Mouse (Mus musculus): Measurements from ENCODE around the gene Sirpa.

Sirpa gene

DNA sequence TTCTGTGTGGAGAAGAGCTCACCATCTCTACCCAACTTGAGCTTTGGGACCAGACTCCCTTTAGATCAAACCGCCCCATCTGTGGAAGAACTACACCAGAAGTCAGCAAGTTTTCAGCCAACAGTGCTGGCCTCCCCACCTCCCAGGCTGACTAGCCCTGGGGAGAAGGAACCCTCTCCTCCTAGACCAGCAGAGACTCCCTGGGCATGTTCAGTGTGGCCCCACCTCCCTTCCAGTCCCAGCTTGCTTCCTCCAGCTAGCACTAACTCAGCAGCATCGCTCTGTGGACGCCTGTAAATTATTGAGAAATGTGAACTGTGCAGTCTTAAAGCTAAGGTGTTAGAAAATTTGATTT, 37.9 kb downstream of the Sirpa start:
- intact Hi-C loops (cut with DNase I): no loop called here

DNA sequence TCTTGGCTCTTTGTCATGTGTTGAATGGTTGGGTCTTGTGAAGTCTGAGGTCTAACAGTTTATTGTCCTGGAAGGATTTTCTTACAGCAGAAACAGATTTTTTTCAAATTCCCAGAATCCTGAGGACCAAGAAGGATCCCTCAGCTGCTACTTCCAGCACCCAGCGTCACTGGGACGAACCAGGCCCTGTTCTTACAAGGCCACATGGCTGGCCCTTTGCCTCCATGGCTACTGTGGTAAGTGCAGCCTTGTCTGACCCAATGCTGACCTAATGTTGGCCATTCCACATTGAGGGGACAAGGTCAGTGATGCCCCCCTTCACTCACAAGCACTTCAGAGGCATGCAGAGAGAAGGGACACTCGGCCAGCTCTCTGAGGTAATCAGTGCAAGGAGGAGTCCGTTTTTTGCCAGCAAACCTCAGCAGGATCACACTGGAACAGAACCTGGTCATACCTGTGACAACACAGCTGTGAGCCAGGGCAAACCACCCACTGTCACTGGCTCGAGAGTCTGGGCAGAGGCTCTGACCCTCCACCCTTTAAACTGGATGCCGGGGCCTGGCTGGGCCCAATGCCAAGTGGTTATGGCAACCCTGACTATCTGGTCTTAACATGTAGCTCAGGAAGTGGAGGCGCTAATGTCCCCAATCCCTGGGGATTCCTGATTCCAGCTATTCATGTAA, 38.5 kb downstream of the Sirpa start:
- intact Hi-C loops (cut with DNase I): no loop called here

DNA sequence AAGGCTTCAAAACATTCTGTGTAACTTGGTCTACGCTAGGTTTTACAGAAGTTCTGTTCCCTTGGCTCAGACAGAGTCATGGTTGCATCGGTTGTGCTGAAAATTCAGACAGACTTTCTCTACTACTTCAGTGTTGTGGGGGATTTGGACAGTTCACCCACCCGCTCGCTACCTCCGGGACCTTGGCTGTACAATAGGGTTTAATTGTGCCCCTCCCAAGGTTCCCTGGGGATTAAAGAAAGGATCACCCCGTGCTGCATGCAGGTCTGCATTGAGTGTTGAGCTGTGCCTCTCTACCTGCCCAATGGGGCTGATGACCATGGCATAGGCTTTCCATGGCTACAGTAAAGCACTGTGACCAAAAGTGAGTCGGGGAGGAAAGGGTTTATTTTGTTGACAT, 39.7 kb downstream of the Sirpa start:
- intact Hi-C loops (cut with DNase I): no loop called here

DNA sequence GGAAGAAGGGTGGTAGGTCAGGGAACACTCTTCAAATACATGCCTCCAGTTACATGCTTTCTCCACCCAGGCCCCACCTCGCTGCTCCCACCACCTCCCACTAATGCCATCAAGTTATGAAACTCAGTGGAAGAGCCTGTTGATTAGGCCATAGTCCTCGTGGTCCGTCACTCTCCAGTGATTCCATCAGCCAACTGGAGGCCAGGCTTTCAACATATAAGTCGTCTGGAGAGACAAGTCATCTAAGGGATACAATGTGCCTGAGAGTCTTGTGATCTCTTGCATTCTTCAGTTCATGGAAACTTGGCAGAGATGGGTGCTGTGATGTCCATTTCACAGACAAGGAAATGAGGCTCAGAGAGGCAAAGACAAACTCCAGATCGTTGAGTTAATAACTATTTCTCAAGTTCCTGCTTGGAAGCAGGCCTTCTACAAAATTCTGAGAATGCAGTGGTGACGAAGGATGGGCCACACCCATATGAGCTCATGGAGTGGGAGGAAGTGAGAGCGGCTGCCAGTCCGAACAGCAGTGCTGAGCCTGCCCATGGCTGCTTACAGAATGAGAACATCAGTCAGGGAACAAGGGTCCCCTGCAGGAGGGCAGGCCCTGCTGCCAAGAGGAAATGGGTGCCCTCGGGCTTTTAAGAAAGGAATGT, 40.6 kb downstream of the Sirpa start:
- intact Hi-C loops (cut with DNase I): no loop called here

DNA sequence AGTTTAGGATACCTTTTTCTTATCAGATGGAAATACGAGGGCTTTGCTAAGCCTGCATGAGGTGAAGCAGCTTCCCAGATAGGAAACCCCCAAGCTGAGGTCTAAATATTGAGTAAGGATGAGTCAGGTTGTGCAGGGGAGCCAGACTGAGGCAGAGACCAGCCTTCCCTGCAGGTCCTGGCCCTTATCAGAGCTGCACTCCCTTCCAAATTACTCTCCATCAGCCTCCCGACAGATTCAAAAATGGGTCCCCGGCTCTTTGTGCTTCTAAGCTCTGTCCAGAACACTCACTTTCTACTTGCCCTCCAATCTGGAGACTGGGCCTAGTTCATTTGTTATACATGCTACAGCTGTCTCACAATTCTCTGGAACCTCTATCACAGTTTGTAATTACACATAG, 41.3 kb downstream of the Sirpa start:
- intact Hi-C loops (cut with DNase I): no loop called here

DNA sequence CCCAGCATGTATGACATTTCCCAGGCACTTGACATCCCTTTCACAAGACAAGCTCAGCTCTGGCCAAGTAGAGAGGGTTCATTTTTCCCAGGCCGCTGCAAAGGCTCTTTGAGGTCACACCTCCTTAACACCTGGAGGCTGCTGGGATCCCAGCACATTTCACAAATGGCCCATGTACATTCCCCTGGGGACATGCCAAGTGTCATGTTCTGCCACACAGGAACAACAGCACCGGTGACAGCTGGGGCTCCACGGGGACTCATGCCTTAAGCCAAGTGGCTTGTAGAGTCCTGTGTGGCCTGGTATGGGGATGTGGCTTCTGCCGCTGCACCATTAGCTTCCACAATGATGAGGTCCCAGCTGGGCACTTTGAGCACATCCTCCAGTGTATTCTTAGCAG, 60.0 kb downstream of the Sirpa start:
- intact Hi-C loops (cut with DNase I): no loop called here

DNA sequence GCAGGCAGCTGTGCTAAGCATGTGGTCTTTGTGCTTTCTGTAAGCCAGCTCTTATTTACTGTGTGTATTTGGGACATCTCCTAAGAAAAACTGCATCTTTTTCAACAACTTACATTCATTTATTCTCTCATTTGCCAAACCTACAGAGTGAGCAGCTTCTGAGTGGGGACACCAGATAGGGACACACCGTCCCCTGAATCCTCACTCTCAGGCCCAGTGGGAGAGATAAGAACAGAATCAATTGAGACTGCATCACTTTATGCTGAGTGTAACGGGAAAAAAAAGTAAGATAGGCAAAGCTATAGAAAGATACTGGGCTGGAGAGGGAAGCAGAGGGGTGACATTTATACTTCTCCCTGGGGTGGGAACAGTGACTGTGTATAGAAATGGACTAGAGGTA, 61.0 kb downstream of the Sirpa start:
- intact Hi-C loops (cut with DNase I): no loop called here

DNA sequence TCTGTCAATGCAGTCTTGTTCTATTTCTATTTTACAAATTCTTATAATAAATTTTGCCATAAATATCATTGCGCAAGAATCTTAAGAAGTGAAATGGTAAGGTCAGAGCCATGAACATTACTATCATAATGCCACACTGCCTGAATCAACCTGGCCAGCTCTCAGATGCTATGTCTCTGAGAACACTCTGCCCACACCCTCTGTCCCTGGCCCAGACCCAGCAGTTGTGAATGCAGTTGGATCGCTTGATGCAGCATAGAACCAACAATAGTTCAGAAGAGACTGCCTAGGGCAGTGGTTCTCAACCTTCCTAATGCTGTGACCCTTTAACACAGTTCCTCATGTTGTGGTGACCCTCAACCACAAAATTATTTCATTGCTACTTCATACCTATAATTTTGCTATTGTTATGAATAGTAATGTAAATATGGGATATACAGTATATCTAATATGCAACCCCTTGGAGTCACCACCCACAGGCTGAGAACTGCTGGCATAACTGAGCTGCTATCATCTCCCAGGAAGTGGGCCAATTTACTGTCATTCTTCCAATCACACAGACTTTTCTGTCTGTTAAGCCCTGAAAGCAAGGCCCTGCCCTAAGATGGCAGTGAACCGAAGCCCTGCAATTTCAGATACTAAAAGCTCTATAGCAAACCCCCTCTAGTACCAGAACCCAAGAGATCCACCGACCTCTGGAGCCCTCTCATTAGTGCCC, 61.8 kb downstream of the Sirpa start:
- intact Hi-C loops (cut with DNase I): no loop called here

DNA sequence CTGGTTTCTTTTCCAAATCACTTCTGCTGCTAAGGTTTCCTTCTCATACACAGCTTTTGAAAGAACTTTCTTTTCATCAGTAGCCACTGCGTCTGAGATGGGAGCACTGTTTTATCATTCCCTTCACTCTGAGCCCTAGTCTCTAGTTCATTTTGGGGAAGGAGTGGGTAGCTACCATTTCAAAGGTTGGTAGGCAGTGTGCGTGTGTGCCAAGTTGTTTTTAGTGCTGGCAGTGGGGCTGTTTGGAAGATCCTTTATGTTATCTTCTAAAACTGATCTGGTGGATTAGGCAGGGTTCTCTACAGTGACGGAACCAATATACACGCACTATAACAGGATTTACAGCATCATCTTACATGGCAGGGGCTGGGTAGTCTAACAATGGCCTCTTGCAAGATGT, 62.4 kb downstream of the Sirpa start:
- intact Hi-C loops (cut with DNase I): loop anchor here (5.0 kb wide), 1 partner anchor 153 kb away; no protein-coding TSS in a partner anchor

DNA sequence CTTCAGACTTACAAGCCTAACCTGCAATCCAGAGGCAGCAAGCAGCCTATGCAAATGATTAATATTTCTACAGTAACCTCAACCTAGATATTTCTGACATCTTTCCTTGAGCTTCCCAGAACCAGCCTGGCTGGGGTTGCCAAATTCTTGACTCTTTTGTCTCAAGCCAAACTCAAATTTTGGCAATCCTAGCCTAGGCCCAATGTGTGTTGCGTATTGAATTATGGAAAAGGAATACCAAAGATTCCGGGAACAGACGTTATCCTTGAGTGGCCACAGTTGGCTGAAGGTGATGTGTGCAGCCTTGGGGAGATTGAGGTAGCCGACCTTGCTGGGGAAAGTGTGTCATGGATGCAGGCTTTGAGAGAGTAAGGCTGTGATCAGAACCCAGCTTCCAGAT, 66.2 kb downstream of the Sirpa start:
- intact Hi-C loops (cut with DNase I): loop anchor here (5.0 kb wide), 1 partner anchor 156 kb away; no protein-coding TSS in a partner anchor

DNA sequence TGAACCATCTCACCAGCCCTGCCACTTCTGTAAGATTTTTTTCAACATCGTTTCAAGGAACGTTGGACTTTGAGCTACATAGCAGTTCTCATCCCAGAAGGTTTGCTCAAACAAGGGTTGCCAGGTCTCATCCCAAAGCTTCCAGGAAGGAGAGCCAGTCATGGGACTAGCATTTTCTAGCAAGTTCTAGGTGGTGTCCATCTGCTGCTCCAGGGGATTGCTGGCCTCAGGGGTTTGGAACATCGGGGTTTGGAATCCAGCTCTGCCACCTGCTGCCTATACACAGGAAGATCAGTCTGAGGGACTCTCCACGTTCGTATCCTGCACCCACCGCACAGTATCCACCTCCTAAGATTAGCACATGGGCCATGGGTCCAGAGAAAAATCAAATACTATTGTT, 67.4 kb downstream of the Sirpa start:
- intact Hi-C loops (cut with DNase I): no loop called here

DNA sequence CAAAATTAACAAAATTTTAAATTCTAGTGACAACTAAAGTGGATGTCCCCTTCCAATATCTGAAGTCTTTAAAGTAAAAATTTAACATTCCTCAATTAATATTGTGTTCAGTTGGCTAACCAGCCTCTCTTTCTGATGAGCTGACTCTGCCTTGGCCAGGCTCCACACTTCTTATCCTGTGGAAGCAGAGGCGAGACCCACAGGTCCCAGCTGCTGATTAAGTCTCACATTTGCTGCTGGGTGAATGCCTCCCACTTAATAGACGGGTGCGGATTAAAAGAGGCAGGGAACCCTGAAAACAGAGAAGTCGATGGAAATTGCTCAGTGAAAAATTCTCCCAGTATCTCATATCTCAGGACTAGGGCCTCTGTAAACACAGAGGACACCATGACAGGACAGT, 69.8 kb downstream of the Sirpa start:
- intact Hi-C loops (cut with DNase I): no loop called here

DNA sequence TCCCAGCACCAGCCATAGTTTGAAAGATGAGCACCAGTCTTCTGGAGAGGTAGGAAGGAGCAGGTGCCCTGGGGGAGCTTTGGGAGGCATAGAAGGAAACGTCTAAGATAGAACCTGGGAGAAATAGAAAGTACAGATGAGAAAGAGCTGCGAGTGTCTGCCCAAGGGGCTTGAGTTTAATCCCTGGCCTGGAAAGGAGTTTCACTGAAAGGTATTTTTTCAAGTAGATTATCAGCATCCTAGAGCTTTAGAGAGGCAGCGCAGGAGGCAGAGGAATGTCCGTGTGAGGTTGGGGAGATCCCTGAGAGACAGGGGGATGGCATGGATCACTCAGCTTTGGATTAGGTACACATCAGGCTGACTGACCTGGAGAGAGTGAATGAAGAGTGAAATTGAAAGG, 79.3 kb downstream of the Sirpa start:
- intact Hi-C loops (cut with DNase I): loop anchor here (10.0 kb wide), 1 partner anchor 383 kb away; no protein-coding TSS in a partner anchor

DNA sequence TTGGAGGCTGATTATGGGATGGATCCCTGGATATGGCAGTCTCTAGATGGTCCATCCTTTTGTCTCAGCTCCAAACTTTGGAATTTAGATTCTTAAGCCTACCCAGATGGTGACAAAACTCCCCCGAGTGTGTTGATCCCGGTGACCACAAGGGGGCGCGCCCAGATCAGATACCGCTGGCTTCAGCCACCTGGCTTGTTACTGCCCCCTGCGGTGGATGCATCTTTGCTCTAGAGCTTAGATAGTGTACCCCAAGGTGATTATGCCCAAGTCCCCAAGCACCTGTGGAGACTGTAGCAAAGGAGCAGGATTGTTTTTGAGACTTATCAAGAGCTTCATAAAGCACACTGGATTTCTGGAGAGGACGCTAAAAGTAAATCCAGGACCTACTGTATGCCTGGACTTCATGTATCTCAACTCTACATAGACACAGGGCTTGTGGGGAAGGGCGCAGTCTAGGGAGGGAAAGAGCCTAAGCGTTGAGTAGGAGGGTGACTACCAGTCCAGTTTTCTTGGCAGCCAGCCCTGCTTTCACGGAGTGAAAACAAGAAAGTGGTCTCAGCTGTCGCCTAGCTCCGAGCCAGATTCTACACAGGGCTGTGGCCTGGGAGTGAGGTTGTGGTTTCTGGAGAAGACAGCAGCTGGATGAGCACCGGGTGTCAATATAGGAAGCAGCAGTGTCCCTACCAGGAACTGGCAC, 82.5 kb downstream of the Sirpa start:
- intact Hi-C loops (cut with DNase I): loop anchor here (1.0 to 10.0 kb wide), 3 partner anchors 40 to 380 kb away; no protein-coding TSS in a partner anchor

DNA sequence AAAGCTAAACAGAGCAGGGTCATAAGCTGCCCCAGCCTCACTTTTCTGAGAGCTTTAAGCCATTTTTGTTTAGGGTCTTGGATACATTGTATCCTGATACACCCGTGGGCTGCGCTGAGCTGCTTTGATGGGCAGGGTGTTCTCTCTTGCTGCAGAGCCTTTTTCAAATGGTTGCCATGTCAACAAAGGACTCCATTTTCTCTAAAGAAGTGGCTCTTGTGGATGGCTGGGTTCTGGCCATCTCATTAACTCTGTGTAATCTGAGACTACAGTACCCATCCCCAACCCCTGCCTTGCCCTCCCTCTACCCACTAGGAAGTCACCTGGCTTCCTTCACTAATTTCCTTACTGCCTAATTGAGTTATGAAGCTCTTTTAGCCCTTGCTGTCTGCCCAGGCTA, 85.0 kb downstream of the Sirpa start:
- intact Hi-C loops (cut with DNase I): loop anchor here (10.0 kb wide), 1 partner anchor 377 kb away; no protein-coding TSS in a partner anchor

DNA sequence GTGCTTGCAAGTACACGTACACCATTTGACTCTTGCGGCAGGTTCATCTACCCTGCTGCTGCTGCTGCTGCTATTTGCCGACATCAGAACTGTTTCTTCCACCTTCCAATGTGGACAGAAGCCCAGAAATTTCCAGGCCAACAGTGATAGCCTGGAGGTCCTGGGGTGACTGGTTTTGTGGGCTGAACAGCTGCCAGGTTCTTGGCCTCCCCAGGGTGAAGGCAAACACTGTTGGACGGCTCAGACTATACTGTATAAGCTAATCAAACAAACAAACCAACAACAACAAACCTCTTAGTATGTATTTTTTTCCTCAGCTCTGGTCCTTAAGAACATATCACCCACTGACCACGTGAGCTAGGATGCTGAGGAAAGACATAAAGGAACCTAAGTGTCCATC, 86.4 kb downstream of the Sirpa start:
- intact Hi-C loops (cut with DNase I): loop anchor here (10.0 kb wide), 1 partner anchor 376 kb away; no protein-coding TSS in a partner anchor

DNA sequence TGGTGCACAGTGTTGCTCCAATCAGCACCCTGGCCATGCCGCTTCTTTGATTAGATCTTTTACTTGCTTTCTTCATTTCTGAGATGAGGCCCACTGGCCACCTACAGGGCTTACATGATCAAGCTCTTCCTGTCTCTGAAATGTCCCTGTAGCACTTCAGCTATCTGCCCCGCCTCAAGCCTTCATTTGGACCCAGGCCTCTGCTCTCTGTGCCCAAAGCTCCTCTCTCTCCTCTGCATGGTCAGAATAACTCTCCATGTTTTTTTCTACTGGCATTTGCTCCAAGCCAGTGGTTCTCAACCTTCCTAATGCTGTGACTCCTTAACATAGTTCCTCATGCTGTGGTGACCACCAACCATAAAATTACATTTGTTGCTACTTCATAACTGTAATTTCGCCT, 87.6 kb downstream of the Sirpa start:
- intact Hi-C loops (cut with DNase I): no loop called here
